18 mouse cellular contexts compared by ENCODE assay signal in genomic region chr5:74621691-74622470, GRCm38 (mm10).
DNase-seq lines count a peak whose midpoint lies in the region; ATAC-seq and TF ChIP-seq lines count a peak whose summit lies in the region.
"Had no signal": no experiment of that assay in that cellular context is flagged by ENCODE, and none has a peak within 500 bp of the region (broad histone marks: within the 10 kb centered on the region; RNA-seq: fewer than 3 reads in every experiment).

No protein-coding gene starts in this region.

- no peak for ATAC-seq in midbrain, embryonic 14.5 days (ENCODE audit: low FRiP score, low TSS enrichment)
- ATAC-seq in midbrain, embryonic 11.5 days (ENCODE audit: low FRiP score), result no peak
- ATAC-seq: forebrain, embryonic 16.5 days; lung, postnatal 0 days had no signal

- H3K9ac ChIP-seq in midbrain, embryonic 14.5 days (replicated peaks; ENCODE audit: low read length), result no peak overlapping the region
- no peak overlapping the region for H3K9ac ChIP-seq in midbrain, embryonic 11.5 days (ENCODE audit: low read length)
- H3K9ac ChIP-seq: liver, embryonic 13.5 days; neural tube, embryonic 13.5 days had no signal

- no peak for TF ChIP-seq CTCF in embryonic fibroblast, embryonic 13.5 days (IDR thresholded peaks at IDR 0.05; ENCODE audit: borderline replicate concordance, insufficient read depth, low read length)

- no peaks in the 10 kb centered on the region for H3K9me3 ChIP-seq in heart, embryonic 10.5 days
- no peaks in the 10 kb centered on the region for H3K9me3 ChIP-seq in midbrain, embryonic 14.5 days (ENCODE audit: control insufficient read depth, low read length)
- no peaks in the 10 kb centered on the region for H3K9me3 ChIP-seq in midbrain, embryonic 11.5 days (ENCODE audit: control insufficient read depth, low read length)
- H3K9me3 ChIP-seq: liver, embryonic 13.5 days; neural tube, embryonic 13.5 days had no signal

- no peak overlapping the region for H3K4me3 ChIP-seq in heart, embryonic 10.5 days
- H3K4me3 ChIP-seq in midbrain, embryonic 14.5 days (replicated peaks; ENCODE audit: low read depth, low read length), result no peak overlapping the region
- no peak overlapping the region for H3K4me3 ChIP-seq in midbrain, embryonic 11.5 days (ENCODE audit: low read depth, low read length)
- H3K4me3 ChIP-seq in embryonic fibroblast, embryonic 13.5 days (ENCODE audit: insufficient read depth, low read length), result no peak overlapping the region
- H3K4me3 ChIP-seq: layer of hippocampus, adult 2 months; left cerebral cortex, adult 2 months; liver, embryonic 13.5 days; neural tube, embryonic 13.5 days had no signal

- no peaks in the 10 kb centered on the region for H3K36me3 ChIP-seq in heart, embryonic 10.5 days
- no peaks in the 10 kb centered on the region for H3K36me3 ChIP-seq in midbrain, embryonic 14.5 days (ENCODE audit: control insufficient read depth, insufficient read depth, low read length)
- H3K36me3 ChIP-seq in midbrain, embryonic 11.5 days (ENCODE audit: control insufficient read depth, insufficient read depth, low read length), result no peaks in the 10 kb centered on the region
- H3K36me3 ChIP-seq: liver, embryonic 13.5 days; neural tube, embryonic 13.5 days had no signal

- H3K27ac ChIP-seq in heart, embryonic 10.5 days, result peak overlapping the region; percentile 67
- H3K27ac ChIP-seq in midbrain, embryonic 14.5 days (replicated peaks; ENCODE audit: low read depth, low read length), result no peak overlapping the region
- H3K27ac ChIP-seq in midbrain, embryonic 11.5 days (ENCODE audit: low read depth, low read length), result no peak overlapping the region
- H3K27ac ChIP-seq in embryonic fibroblast, embryonic 13.5 days (ENCODE audit: insufficient read depth, low read length), result 0 out of 2 replicates have a peak overlapping the region, but pooled peaks have one; percentile 2
- H3K27ac ChIP-seq: layer of hippocampus, adult 2 months; left cerebral cortex, adult 2 months; liver, embryonic 13.5 days; neural tube, embryonic 13.5 days had no signal

- TF ChIP-seq POLR2A in embryonic fibroblast, embryonic 13.5 days (IDR thresholded peaks at IDR 0.05; ENCODE audit: low read depth, low read length), result no peak

- 29% methylated on average over 7 of the region's 7 CpGs for WGBS in heart, embryonic 10.5 days
- 53% methylated on average over 7 of the region's 7 CpGs for WGBS in midbrain, embryonic 14.5 days
- 53% methylated on average over 7 of the region's 7 CpGs for WGBS in midbrain, embryonic 11.5 days

- DNase-seq in heart, embryonic 10.5 days (ENCODE audit: low spot score), result no peak
- DNase-seq in heart, postnatal 14 days, result no peak
- DNase-seq in midbrain, embryonic 14.5 days, result peak; percentile 11
- DNase-seq in midbrain, embryonic 11.5 days (ENCODE audit: low spot score, missing footprints), result no peak
- DNase-seq in testis, postnatal 14 days (ENCODE audit: low spot score), result peak; percentile 46
- DNase-seq in adrenal gland, postnatal 14 days, result no peak
- DNase-seq in gastrocnemius, adult 8-10 months (ENCODE audit: low spot score in 2 of 2), result no peak
- DNase-seq: adrenal gland, postnatal 36 days; cerebellum, postnatal 36 days; liver, embryonic 13.5 days; right cerebral cortex, postnatal 4 days; thymus, postnatal 14 days had no signal

- H3K27me3 ChIP-seq in heart, embryonic 10.5 days (ENCODE audit: insufficient read depth, poor library complexity, severe bottlenecking), result no peaks in the 10 kb centered on the region; the same call in 1 of the 2 replicates
- H3K27me3 ChIP-seq in midbrain, embryonic 14.5 days (ENCODE audit: control insufficient read depth, insufficient read depth, low read length), result no peaks in the 10 kb centered on the region
- H3K27me3 ChIP-seq in midbrain, embryonic 11.5 days (ENCODE audit: control insufficient read depth, insufficient read depth, low read length), result no peaks in the 10 kb centered on the region
- H3K27me3 ChIP-seq: liver, embryonic 13.5 days; neural tube, embryonic 13.5 days had no signal

- intact Hi-C loops in heart, postnatal 14 days (cut with DNase I), result loop anchor here (10.0 kb wide), 1 partner anchor 307 kb away; no protein-coding TSS in a partner anchor

- H3K4me1 ChIP-seq in heart, embryonic 10.5 days, result peaks cover 27% of the 10 kb centered on the region
- H3K4me1 ChIP-seq in midbrain, embryonic 14.5 days (ENCODE audit: control insufficient read depth, insufficient read depth, low read length), result no peaks in the 10 kb centered on the region
- 0 out of 2 replicates have a peak, but pooled peaks cover 2% of the 10 kb centered on the region for H3K4me1 ChIP-seq in midbrain, embryonic 11.5 days (ENCODE audit: control insufficient read depth, insufficient read depth, low read length)
- H3K4me1 ChIP-seq in embryonic fibroblast, embryonic 13.5 days (ENCODE audit: control insufficient read depth, insufficient read depth, low read length), result no peaks in the 10 kb centered on the region
- H3K4me1 ChIP-seq: liver, embryonic 13.5 days; neural tube, embryonic 13.5 days had no signal

- no peak overlapping the region for H3K4me2 ChIP-seq in midbrain, embryonic 14.5 days (ENCODE audit: low read length)
- H3K4me2 ChIP-seq in midbrain, embryonic 11.5 days, result no peak overlapping the region
- H3K4me2 ChIP-seq: liver, embryonic 13.5 days; neural tube, embryonic 13.5 days had no signal

Comparison
In these comparisons a context has a peak if more than half of its experiments do, and no peak if none do; other contexts are left out.
1. DNase-seq: peak in midbrain, embryonic 14.5 days (single experiment) and testis, postnatal 14 days (single experiment); none in heart, embryonic 10.5 days (single experiment), heart, postnatal 14 days (0 of 2), midbrain, embryonic 11.5 days (single experiment), adrenal gland, postnatal 14 days (single experiment) and gastrocnemius, adult 8-10 months (0 of 2).
2. H3K27ac ChIP-seq: peak in heart, embryonic 10.5 days (single experiment) and embryonic fibroblast, embryonic 13.5 days (single experiment); none in midbrain, embryonic 14.5 days (single experiment) and midbrain, embryonic 11.5 days (single experiment).